In the genomic region with DNA sequence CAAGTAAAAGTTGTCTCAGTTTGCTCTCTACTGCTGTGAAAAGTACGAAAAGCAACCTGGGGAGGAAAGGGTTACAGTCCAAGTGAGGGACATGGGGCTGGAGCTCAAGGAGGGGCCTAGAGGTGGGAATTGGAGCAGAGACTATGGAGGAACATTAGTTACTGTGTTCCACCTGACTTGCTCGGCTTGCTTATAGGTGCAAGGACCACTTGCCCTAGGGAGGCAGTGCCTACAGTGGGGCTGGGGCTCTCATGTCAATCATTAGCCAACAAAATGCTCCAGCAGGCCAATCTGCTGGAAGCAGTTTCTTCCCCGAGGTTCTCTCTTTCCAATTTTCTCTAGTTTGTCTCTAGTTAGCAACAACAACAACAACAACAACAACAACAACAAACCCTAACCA, we compare ENCODE assay signal across 27 mouse cellular contexts. TPM values are rescaled to one million over a fixed set of nuclear protein-coding genes. Genes with fewer than 3 reads are reported as not detected.
DNase-seq lines count a peak whose midpoint lies in the region; ATAC-seq and TF ChIP-seq lines count a peak whose summit lies in the region.
"Had no signal": no experiment of that assay in that cellular context is flagged by ENCODE, and none has a peak within 500 bp of the region (broad histone marks: within the 10 kb centered on the region; RNA-seq: fewer than 3 reads in every experiment).

No protein-coding gene starts in this region.

- no peak overlapping the region for H3K27ac ChIP-seq in kidney, embryonic 14.5 days (ENCODE audit: low read depth, low read length)
- H3K27ac ChIP-seq in intestine, embryonic 15.5 days = no peak overlapping the region
- H3K27ac ChIP-seq in intestine, postnatal 0 days (ENCODE audit: low read depth, low read length) = 0 out of 2 replicates have a peak overlapping the region, but pooled peaks have one; percentile 29
- H3K27ac ChIP-seq: forebrain, embryonic 13.5 days; heart, embryonic 13.5 days; hindbrain, embryonic 12.5 days; hindbrain, postnatal 0 days had no signal

- no peaks in the 10 kb centered on the region for H3K27me3 ChIP-seq in kidney, embryonic 14.5 days (ENCODE audit: control insufficient read depth, insufficient read depth, low read length)
- H3K27me3 ChIP-seq in intestine, embryonic 15.5 days (replicated peaks) = no peaks in the 10 kb centered on the region
- no peaks in the 10 kb centered on the region for H3K27me3 ChIP-seq in intestine, postnatal 0 days (replicated peaks; ENCODE audit: control insufficient read depth, insufficient read depth, low read length)
- H3K27me3 ChIP-seq: CH12.LX; forebrain, embryonic 13.5 days; heart, embryonic 13.5 days; hindbrain, embryonic 12.5 days; lung, embryonic 15.5 days had no signal

- H3K9me3 ChIP-seq in kidney, embryonic 14.5 days (ENCODE audit: control insufficient read depth, low read length) = no peaks in the 10 kb centered on the region
- H3K9me3 ChIP-seq in intestine, embryonic 15.5 days = no peaks in the 10 kb centered on the region
- no peaks in the 10 kb centered on the region for H3K9me3 ChIP-seq in intestine, postnatal 0 days (ENCODE audit: control insufficient read depth)
- H3K9me3 ChIP-seq: forebrain, embryonic 13.5 days; heart, embryonic 13.5 days; hindbrain, embryonic 12.5 days; lung, embryonic 15.5 days had no signal

- DNase-seq in kidney, adult 18-20 months = no peak
- peak; percentile 24 for DNase-seq in kidney, postnatal 14 days
- DNase-seq in kidney, adult 9 months = no peak
- DNase-seq in adrenal gland, postnatal 36 days = no peak
- DNase-seq: adrenal gland, adult 2 months; B cell, adult 2 months; cerebellum, adult 8-10 months; cerebellum, postnatal 25 days; gastrocnemius, postnatal 10 days; heart, postnatal 36 days; lung, postnatal 36 days; right cerebral cortex, adult 18-20 months; spleen, adult 18-20 months; thymus, postnatal 14 days had no signal

- no peak overlapping the region for H3K4me3 ChIP-seq in kidney, embryonic 14.5 days (ENCODE audit: low read length)
- H3K4me3 ChIP-seq in intestine, embryonic 15.5 days (replicated peaks) = no peak overlapping the region
- H3K4me3 ChIP-seq in intestine, postnatal 0 days (ENCODE audit: low read depth, low read length) = no peak overlapping the region
- H3K4me3 ChIP-seq: forebrain, embryonic 13.5 days; hindbrain, embryonic 12.5 days; lung, embryonic 15.5 days had no signal

- 41% methylated on average over 3 of the region's 3 CpGs for WGBS in kidney, embryonic 14.5 days
- 51% methylated on average over 3 of the region's 3 CpGs for WGBS in intestine, embryonic 15.5 days
- WGBS in intestine, postnatal 0 days = 26% methylated on average over 3 of the region's 3 CpGs

- H3K36me3 ChIP-seq in kidney, embryonic 14.5 days (ENCODE audit: control insufficient read depth, insufficient read depth, low read length) = no peaks in the 10 kb centered on the region
- H3K36me3 ChIP-seq in intestine, embryonic 15.5 days = no peaks in the 10 kb centered on the region
- no peaks in the 10 kb centered on the region for H3K36me3 ChIP-seq in intestine, postnatal 0 days (ENCODE audit: control insufficient read depth, insufficient read depth)
- H3K36me3 ChIP-seq: heart, embryonic 13.5 days; hindbrain, embryonic 12.5 days; lung, embryonic 15.5 days had no signal

- H3K4me2 ChIP-seq in kidney, embryonic 14.5 days (replicated peaks; ENCODE audit: low read depth, low read length) = no peak overlapping the region
- peak overlapping the region; percentile 32; the same call in 1 of the 2 replicates for H3K4me2 ChIP-seq in intestine, embryonic 15.5 days (replicated peaks)
- peak overlapping the region; percentile 54 for H3K4me2 ChIP-seq in intestine, postnatal 0 days (replicated peaks; ENCODE audit: low read depth)
- H3K4me2 ChIP-seq: hindbrain, embryonic 12.5 days; midbrain, embryonic 11.5 days had no signal

- no peak overlapping the region for H3K9ac ChIP-seq in kidney, embryonic 14.5 days (ENCODE audit: low read depth, low read length)
- no peak overlapping the region for H3K9ac ChIP-seq in intestine, embryonic 15.5 days
- H3K9ac ChIP-seq in intestine, postnatal 0 days (ENCODE audit: low read depth, low read length) = no peak overlapping the region
- H3K9ac ChIP-seq: forebrain, embryonic 13.5 days; hindbrain, embryonic 12.5 days; lung, embryonic 15.5 days had no signal

- no peak for TF ChIP-seq CTCF in intestine, postnatal 0 days (IDR thresholded peaks at IDR 0.05; ENCODE audit: low read depth)

- peaks cover 9% of the 10 kb centered on the region; the same call in 1 of the 2 replicates for H3K4me1 ChIP-seq in kidney, embryonic 14.5 days (ENCODE audit: control insufficient read depth, insufficient read depth, low read length)
- no peaks in the 10 kb centered on the region for H3K4me1 ChIP-seq in intestine, embryonic 15.5 days (replicated peaks)
- 0 out of 2 replicates have a peak, but pooled peaks cover 4% of the 10 kb centered on the region for H3K4me1 ChIP-seq in intestine, postnatal 0 days (replicated peaks; ENCODE audit: control insufficient read depth, insufficient read depth, low read length)

- peak; percentile 95 for ATAC-seq in kidney, embryonic 14.5 days (ENCODE audit: low FRiP score, low TSS enrichment)
- peak; percentile 73 for ATAC-seq in intestine, embryonic 15.5 days
- no peak for ATAC-seq in intestine, postnatal 0 days
- ATAC-seq in CD4-positive, CD25-positive, alpha-beta regulatory T cell, adult 4 months = no peak
- ATAC-seq: activated CD4-positive, CD25-positive, alpha-beta regulatory T cell, adult 4 months; hindbrain, postnatal 0 days had no signal

RNA-seq across cellular contexts. Expression of a gene that starts 6.0 kb away (rescaled TPM):
- 8.3 and 10.7 TPM in 2 replicates for polyA plus RNA-seq in kidney, embryonic 14.5 days (2014; fragmentation: Nextera tagmentation; extraction: Ambion mirVana)
- polyA plus RNA-seq in intestine, embryonic 15.5 days (2015; fragmentation: Nextera tagmentation; extraction: Ambion mirVana) = 13.0 and 14.4 TPM in 2 replicates
- 17.2 and 23.4 TPM in 2 replicates for polyA plus RNA-seq in intestine, postnatal 0 days (2015; fragmentation: Nextera tagmentation; extraction: Ambion mirVana)
- not detected for polyA plus RNA-seq in CD4-positive, CD25-positive, alpha-beta regulatory T cell, adult 4 months (2017; shearing (Covaris generic))
- 10 to 100 TPM; 10.6 to 31.6 TPM for total RNA-seq in adrenal gland, postnatal 36 days (2021)
- total RNA-seq: neutrophil, adult 5-6 weeks had no signal

RNA-seq across cellular contexts. Expression of a gene that starts 25.8 kb away (rescaled TPM):
- polyA plus RNA-seq in kidney, embryonic 14.5 days (2014; fragmentation: Nextera tagmentation; extraction: Ambion mirVana) = 4.7 and 5.4 TPM in 2 replicates
- polyA plus RNA-seq in intestine, embryonic 15.5 days (2015; fragmentation: Nextera tagmentation; extraction: Ambion mirVana) = 10.6 and 11.1 TPM in 2 replicates
- 59.3 and 73.8 TPM in 2 replicates for polyA plus RNA-seq in intestine, postnatal 0 days (2015; fragmentation: Nextera tagmentation; extraction: Ambion mirVana)
- polyA plus RNA-seq in CD4-positive, CD25-positive, alpha-beta regulatory T cell, adult 4 months (2017; shearing (Covaris generic)) = not detected
- total RNA-seq in adrenal gland, postnatal 36 days (2021) = 10 to 100 TPM; 14.0 to 16.4 TPM
- polyA plus RNA-seq: activated CD4-positive, CD25-positive, alpha-beta regulatory T cell, adult 4 months had no signal

Comparison
In these comparisons a context has a peak if more than half of its experiments do, and no peak if none do; other contexts are left out.
1. ATAC-seq: peak in kidney, embryonic 14.5 days (single experiment) and intestine, embryonic 15.5 days (single experiment); none in intestine, postnatal 0 days (single experiment) and CD4-positive, CD25-positive, alpha-beta regulatory T cell, adult 4 months (single experiment).